Mouse (Mus musculus) gastrocnemius, postnatal 36 days (tissue): ENCODE results near the gene Hemgn. TPM values are rescaled to one million over a fixed set of nuclear protein-coding genes. Genes with fewer than 3 reads are reported as not detected.
A peak's percentile ranks its signal among the peaks of the same experiment; 100 is the strongest.

ENCODE experiments used
- DNase-seq, 2 experiments: peaks; one replicate each; pipeline ENCODE4 v3.0.0; 2022
- intact Hi-C: fragments of 180-260 bp; cut with DNase I; formaldehyde crosslinking; loops from one replicate; pipeline ENCODE4 v1.15.1; 2025
- total RNA-seq, 2 experiments: library from RNA; stranded (reverse); gene quantifications; 2 replicates each; pipeline ENCODE4 v1.2.3; 2021

The Hemgn gene
- total RNA-seq, 2 experiments from 2014 or later, result not detected

- intact Hi-C loops, result no loop called here
- DNase-seq, result no peak
Measured at GRCm38 (mm10) chr4:46367487-46367959, 45.8 kb downstream of the Hemgn start.

GRCm38 (mm10) chr4:46364360-46364759 lies 48.9 kb downstream of the Hemgn start:
- intact Hi-C loops, result no loop called here
- no peak for DNase-seq

GRCm38 (mm10) chr4:46361258-46361657 lies 52.0 kb downstream of the Hemgn start:
- intact Hi-C loops, result no loop called here
- no peak for DNase-seq

GRCm38 (mm10) chr4:46359539-46360253 lies 53.6 kb downstream of the Hemgn start:
- intact Hi-C loops, result no loop called here
- no peak for DNase-seq

- peak; percentile 52 to 60 for DNase-seq
- intact Hi-C loops, result no loop called here
Measured at GRCm38 (mm10) chr4:46356351-46357133, 56.8 kb downstream of the Hemgn start.

- DNase-seq, result no peak
- intact Hi-C loops, result no loop called here
Measured at GRCm38 (mm10) chr4:46353045-46353444, 60.3 kb downstream of the Hemgn start.

GRCm38 (mm10) chr4:46349530-46349929 lies 63.8 kb downstream of the Hemgn start:
- DNase-seq, result no peak
- intact Hi-C loops, result loop anchor here (1.0 kb wide), 1 partner anchor 19 kb away; no protein-coding TSS in a partner anchor

GRCm38 (mm10) chr4:46348897-46349296 lies 64.4 kb downstream of the Hemgn start:
- intact Hi-C loops, result loop anchor here (1.0 kb wide), 1 partner anchor 19 kb away; no protein-coding TSS in a partner anchor
- DNase-seq, result no peak

GRCm38 (mm10) chr4:46347580-46348515 lies 65.5 kb downstream of the Hemgn start:
- intact Hi-C loops, result no loop called here
- DNase-seq, result no peak

- DNase-seq, result no peak
Measured at GRCm38 (mm10) chr4:46347141-46347540, 66.2 kb downstream of the Hemgn start.

GRCm38 (mm10) chr4:46346221-46346620 lies 67.1 kb downstream of the Hemgn start:
- no peak for DNase-seq
- intact Hi-C loops, result no loop called here

More at GRCm38 (mm10) chr4:46347141-46347540, 66.2 kb downstream of the Hemgn start:
- intact Hi-C loops, result no loop called here

GRCm38 (mm10) chr4:46345773-46346100 lies 67.6 kb downstream of the Hemgn start:
- intact Hi-C loops, result no loop called here
- DNase-seq, result no peak

- DNase-seq, result no peak
- intact Hi-C loops, result no loop called here
Measured at GRCm38 (mm10) chr4:46345056-46345772, 68.1 kb downstream of the Hemgn start.

GRCm38 (mm10) chr4:46344288-46344687 lies 69.0 kb downstream of the Hemgn start:
- DNase-seq, result no peak
- intact Hi-C loops, result no loop called here

Other genes starting within 250 kb of the Hemgn start
- 1 to 10 TPM; 6.4 to 6.7 TPM for gene Xpa, start 217.2 kb downstream of the Hemgn start, total RNA-seq
- not detected for gene Foxe1, start 69.9 kb downstream of the Hemgn start, total RNA-seq
- gene Trmo, start 24.1 kb downstream of the Hemgn start, total RNA-seq, result 1 to 10 TPM; 2.1 to 2.5 TPM
- gene Anp32b, start 37.4 kb upstream of the Hemgn start, total RNA-seq, result 10 to 100 TPM; 54.4 to 64.0 TPM
- gene Nans, start 75.7 kb upstream of the Hemgn start, total RNA-seq, result 10 to 100 TPM; 15.6 to 18.0 TPM
- gene Trim14, start 122.6 kb upstream of the Hemgn start, total RNA-seq, result under 1 TPM; 0.36 to 0.37 TPM
- under 1 TPM; 0.05 to 0.42 TPM for gene Coro2a, start 188.7 kb upstream of the Hemgn start, total RNA-seq
- gene Tbc1d2, start 236.7 kb upstream of the Hemgn start, total RNA-seq, result under 1 TPM; 0.72 to 0.77 TPM